Mouse (Mus musculus) adrenal gland, adult (tissue): ENCODE measurements around the gene Ahnak.
"Not testable (repeated sequence)": the region's sequence is repeated elsewhere in the genome, so short reads cannot be mapped to it uniquely, and the experiment has no call there.

Experiments
- DNase-seq, 2 experiments: peaks; one replicate each; pipeline ENCODE4 v3.0.0; 2022 to 2023; ENCODE audit warnings: low spot score in 1 of 2; ENCODE audit not compliant: inconsistent age in 2 of 2

The Ahnak gene

DNA sequence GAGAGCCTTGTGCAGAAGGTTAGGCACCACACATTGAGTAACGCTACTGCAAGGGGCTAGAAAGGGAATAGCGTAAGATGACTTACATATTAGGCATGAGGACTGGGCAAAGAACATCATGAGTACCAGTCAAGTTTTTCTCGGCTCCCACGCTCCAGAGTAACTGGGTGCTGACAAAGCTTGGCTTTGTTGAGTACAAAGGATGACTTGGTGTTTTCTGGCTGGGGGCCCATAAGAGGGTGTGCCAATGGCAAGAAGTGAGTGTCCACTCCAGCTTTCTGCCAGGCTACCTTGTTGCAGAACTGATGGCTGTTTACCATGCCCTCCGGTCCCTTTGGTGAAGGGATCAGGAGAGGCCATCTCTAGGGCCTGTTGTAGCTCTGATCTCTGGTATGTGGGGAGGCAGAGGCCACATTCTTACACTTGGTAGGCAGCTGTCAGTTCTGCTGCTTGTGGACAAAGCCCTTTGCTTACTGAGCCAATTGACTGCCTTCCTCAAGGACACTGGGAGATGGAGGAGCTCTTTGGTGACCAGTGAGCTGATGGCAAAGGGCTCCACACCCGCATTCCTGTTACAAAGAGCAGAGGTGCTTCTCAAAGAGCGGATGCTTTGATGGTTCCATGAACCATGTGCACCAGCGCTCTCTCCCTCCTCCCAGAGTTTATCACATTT is 72.3 kb downstream of the Ahnak start:
- peak; percentile 86 to 93 for DNase-seq

DNA sequence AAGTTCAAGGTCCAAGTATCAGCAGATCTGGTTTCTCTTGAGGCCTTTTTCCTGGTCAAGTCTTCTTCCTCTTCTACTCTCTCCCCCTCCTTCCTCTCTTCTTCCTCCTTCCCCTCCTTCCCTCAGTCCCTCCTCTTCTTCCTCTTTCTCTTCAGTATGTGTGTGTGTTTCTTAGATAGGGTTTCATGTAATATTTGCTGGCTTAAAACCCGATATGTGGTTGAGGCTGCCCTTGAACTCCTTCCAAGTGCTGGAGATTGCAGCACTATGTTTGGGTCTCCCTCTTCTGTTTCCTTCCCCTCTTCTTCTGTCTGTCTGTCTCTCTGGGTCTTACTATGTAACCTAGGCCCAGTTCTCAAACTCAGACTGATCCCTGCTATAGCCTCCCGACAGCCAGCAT is 73.7 kb downstream of the Ahnak start:
- DNase-seq: peak in 1 of 2 experiments; percentile 78

DNA sequence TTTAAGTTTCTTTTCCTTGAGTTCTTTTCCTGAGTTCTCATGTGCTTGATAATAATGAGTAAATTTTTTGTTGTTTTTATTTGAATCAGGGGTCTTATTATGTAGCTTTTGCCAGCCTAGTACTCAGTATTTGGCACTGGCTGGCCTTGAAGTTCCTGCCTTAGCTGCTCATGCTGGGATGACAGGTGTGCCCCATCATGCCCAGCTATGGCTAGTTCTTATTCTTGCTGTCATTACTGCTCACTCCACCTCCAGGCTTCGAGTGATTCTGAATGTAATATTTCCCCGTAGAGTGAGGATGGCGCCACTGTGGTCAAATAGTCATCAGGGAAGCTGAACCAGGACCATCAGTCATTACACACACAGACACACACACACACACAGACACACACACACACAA is 74.7 kb downstream of the Ahnak start:
- DNase-seq: no peak

DNA sequence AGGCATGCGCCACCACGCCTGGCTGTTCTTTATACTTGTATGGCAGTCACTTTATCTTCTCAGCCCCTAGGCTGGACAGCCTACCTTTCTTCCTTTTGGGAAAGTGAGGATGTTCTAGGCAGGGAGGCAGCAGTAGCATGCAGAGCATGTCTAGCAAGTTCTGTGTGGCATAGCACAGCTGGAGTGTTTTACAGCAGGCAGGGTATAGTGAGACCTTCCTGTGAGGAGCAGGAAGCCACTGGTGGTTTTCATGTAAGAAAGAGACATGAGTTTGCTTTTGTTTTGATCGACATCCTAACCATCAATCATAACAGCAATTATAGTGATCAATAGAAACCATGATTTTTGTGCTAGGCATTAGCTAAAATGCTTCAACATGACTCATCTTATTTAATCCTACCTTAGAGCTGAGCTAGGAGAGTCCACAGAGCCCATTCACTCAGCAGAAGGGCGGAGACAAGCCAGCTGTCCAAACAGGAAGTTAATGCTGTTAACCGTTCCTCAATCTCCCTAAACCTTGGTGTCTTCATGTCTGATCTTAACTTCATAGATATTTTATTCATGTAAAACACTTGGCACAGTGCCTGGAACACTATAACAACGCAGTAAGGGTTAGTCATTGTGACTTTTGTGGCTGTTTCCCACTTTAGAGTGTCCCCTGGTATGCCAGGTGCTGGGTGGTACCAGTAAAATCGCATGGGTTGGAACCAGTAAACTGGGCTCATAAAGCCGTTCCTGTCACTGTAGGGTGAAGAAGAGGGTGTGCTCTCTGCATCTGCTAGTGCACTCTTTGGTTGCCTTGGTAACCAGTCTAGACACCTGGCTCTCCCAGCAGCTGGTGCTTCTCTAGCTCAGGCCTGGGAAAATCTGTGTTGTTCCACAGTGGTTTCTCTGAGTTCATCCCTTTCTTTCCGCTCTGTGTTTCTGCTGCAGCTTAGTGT is 76.8 kb downstream of the Ahnak start:
- no peak for DNase-seq

DNA sequence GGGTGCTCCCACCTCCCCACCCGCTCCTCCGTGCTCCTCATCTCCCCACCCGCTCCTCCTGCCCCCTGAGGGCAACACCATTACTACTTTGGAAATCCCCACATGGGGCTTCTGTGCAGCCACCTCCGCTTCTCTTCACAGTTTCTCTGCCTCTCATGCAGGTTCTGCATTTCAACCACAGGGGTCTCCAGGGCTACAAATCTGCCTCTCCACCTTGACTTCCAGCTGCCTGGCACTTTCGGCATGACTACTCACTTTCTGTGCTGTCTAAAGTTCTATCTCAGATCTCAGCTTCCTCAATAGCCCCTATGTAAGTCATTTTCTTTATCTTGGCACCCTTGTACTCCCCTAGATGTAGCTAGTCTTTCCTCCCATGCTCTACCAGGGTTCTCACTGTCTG is 78.2 kb downstream of the Ahnak start:
- no peak for DNase-seq

DNA sequence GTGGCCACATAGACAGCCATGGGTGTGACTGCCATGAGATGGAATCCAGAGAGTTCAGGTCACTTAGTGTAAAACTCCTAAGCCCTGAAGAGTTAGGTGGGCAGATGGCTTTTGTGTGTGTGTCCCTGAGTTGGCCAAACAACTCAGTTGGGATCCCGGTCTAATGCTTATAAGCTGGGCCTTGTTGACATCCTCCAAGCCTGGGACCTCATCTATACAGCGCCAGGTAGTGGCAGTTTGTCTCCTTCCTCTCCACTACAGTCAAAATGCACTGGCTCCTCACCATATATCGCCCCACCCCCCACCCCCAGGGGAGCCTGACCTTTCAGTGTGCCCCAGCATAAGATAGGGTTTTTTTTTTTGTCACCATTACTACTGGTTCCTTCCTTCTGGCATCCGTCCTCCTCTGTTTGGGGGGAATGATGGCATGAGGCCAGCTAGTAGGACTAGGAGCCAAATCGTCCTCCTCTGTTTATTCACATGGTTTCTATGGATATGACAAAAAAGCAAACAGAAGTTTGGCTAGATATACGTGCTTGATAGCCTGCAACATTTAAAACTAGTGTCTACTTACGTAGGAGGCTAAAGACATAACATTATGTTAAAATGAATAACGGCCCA is 80.7 kb downstream of the Ahnak start:
- DNase-seq: peak in 1 of 2 experiments; percentile 48

DNA sequence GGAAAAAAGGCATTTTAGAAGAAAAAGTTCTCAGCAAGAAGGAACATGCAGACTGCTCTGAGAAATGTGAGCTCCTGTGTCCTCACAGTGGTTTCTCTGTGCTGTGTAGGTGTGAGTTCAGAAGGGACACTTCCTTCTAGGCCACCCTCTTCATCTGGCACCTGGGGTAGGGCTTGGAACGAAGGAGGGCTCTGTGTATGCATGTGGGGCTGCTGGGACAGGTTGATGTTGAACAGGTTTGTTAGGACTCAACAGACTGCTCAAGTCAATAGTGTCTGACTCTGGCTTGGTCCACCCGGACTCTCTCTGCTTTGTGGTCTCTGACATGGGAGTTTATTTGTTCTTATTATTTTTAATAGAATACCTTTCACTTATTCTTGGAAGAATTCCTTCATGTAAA is 81.2 kb downstream of the Ahnak start:
- no peak for DNase-seq

DNA sequence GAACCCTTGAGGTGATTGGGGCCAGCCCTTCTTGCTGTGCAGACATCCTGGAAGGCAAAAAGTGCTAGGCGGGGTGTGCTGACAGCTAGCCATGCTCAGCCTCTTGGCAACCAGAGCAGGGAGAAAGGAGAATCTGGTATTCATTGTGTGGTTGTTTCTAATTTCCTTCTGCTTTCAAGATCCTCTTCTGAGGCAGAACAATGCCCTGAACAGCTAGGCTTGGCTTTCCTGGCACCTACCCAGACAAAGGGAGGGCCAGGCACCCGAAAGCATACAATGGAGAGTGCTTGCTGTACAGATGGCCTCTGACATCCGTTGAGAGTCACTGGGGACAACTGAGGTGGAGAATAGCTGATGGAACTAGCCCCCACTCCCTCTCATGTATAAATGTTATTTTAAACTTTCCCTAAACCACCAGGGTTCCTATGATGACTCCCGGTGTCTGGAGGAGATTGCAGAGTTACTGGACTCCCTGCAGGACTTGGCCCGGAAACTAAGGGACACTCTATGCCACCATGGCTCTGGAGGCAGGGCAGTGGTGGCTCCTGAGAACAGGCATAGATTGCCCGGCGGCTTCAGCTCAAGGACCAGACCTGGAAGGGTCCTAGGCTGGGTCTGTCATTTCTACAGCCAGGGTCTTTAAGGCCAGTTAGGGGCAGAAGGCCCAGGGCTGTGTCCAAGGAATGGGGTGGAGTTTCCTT is 82.5 kb downstream of the Ahnak start:
- DNase-seq: peak; percentile 53 to 72

DNA sequence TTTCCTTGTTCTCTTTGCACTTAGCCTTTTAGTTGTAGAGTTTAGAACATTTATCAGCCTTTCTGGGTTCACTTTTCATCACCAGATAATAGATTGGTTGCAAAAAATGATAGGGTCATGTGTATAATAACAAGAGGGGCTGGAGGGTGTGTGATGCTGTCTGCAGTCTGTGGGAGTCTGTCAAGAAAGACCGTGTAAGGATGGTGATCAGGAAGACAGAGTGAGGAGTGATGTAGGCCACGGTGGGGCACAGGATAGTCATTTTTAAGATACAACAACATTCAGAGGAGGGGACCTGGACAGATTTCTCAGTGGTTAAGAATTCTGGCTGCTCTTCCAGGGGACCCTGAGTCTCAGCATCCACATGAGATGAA is 83.1 kb downstream of the Ahnak start:
- no peak for DNase-seq

DNA sequence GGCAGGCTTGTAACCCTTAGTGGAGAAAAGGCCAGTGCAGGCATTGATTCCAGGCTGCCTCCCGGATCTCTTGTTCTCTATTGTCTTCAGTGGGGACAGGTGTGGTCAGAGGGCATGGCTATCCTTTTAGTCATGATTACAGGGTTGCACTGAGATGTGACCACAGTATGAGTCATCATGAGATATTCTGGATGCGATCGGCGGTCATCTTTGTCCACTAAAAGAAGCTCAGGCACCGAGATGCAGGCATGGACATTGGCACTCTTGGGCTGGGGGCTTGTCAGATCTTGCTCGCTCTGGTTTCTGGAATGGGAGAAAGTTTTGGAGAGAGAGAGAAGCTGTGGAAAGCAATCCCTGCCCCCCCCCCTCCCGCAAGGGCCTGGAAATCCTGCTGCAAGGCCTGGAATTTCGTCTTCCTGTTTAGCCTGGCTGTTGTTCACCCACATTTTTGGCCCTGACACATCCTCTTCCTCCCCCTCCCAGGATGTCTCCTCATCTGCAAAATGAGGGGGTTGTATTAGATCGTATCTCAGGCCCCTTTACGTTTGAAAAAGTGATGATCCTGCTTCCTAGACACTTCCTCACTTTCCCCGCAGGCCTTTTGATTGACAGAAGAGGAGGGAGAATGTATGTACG is 84.8 kb downstream of the Ahnak start:
- DNase-seq: peak; percentile 38 to 59

DNA sequence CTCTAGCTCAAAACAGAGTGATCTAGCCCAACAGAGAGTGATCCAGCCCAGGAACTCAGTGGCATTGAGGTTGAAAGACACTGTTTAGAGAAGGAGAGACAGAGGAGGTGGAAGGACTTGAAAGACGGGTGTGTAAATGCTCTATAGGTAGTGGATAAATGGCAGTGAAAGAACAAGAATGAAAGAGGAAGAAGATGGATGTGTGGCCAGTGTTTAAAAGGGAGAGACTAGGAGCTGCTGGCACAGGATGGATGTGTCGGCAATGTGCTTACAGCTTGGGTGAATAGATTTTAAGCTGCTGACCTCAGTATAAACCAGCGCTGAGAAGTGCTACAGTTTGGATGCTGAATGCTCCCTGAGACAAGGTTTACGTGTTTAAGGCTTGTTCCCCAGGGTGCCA is 85.3 kb downstream of the Ahnak start:
- no peak for DNase-seq

DNA sequence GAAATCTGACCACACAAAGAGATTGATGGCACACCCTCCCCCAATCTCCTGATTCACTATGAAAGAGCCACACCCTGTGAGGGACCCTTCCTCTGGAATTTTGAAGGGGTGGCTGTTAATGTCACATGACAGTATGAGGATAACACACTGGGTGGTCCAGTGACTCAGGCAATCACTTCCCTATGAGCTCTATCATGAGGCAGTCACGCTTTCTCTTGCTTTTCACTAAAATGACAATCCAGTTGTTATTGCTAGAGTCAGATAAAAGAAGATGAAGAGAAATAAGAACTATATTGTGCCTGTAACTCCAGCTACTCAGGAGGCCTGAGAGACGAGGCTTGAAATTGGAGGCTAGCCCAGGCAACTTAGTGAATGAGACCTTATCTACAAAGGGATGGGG is 86.5 kb downstream of the Ahnak start:
- DNase-seq: no peak

DNA sequence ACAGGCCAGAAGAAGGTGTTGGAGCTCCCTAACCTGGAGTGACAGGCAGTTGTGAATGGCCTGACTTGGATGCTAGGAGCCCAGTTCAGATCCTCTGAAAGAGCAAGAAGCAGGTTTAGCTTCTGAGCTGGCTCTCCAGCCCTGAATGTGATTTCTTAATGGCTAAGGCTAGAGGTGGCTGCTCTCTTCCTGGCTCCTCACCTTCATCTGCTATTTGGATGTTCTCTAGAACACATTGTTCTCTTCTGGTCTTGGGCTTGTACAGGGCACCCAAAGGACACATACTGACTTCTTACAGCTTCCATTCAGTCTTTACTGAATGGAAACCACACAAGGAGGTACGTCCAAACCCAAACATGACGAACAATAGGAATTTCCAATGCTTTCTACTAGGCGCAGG is 87.0 kb downstream of the Ahnak start:
- no peak for DNase-seq

DNA sequence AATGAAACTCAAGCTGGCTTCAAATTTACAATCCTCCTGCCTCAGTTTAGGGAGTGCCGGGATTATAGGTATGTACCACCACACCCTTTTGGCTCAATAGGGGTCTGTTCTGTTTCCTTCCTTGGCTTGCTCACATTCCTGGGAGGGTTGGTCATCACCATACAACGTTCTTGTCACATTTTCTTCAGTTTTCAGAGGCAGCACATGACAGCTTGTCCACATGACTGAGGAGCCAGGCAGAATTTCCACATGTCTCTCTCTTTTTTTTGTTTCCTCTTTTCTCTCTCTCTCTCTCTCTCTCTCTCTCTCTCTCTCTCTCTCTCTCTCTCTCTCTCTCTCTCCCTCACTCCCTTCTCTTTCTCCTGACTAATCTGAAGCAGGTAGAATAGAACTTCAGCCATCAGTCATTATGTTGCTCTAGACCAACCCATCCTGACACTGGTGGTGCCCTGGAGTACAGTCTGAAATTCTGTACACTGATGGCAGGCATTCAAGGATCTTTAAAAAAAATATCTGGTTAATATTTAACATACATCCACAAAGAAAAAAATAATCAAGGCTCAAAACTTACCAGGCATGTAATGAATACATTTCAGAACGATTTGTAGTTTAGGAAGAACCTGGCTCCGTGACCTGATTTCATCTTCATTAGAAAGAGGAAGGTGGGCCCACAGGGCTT is 88.0 kb downstream of the Ahnak start:
- DNase-seq: no peak

DNA sequence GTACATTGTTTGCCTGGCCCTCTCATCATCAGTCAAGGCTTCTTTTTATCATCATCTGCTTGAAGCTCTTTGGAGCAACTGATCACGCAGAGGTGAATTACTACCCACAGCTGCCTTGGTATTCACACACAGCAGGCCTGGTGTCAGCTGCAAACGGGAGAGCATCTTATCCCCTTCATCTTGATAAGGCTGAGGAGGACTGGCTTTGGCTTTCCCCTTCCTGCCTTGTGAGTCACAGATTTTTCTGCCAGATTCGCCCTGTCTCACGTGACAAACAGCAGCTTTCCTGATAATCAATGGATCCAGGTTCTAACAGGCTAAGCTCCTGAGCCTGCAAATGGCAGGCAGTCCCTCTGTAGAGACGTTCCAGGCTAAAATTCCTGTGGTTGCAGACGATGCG is 90.8 kb downstream of the Ahnak start:
- peak in 1 of 2 experiments; percentile 70 for DNase-seq

DNA sequence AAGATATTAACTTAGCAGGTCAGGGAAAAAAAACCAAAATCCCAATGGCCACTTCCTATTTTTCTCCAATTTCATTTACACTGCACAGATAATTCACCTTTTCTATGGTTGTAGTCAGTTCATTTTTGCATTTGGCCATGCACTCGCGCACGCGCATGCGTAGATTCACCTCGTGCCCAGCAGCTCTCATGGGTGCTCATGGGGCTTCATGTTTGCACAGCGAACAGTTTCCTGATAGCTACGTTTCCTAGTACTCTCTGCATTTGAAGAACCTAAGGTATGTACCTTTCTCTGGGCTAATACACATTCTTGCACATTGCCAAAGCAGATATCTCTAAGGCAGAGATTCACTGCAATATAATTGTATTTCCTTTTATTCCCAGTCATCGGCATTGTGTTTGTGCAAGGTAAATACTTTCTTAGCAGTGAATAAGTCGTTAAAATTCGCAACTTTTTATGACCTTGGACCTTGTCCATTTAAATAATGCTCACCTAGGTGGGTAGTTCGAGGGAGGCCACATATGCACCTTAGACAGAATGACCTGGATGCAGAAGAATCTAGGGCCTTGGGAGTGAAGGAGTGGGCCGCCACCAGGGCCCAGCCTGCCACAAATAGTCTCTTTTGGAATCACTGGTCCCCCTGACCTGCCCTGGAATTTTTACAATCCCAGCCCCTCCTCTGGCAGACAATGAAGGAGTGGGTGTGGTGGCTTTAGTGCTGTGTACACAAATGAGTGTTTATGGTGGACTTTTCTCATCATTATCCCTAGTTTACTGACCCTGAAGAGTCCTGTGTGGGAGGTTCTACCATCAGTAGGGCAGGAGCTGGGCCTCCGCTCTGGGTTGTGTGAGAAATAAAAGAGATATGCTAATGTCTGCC is 92.5 kb downstream of the Ahnak start:
- no peak for DNase-seq

DNA sequence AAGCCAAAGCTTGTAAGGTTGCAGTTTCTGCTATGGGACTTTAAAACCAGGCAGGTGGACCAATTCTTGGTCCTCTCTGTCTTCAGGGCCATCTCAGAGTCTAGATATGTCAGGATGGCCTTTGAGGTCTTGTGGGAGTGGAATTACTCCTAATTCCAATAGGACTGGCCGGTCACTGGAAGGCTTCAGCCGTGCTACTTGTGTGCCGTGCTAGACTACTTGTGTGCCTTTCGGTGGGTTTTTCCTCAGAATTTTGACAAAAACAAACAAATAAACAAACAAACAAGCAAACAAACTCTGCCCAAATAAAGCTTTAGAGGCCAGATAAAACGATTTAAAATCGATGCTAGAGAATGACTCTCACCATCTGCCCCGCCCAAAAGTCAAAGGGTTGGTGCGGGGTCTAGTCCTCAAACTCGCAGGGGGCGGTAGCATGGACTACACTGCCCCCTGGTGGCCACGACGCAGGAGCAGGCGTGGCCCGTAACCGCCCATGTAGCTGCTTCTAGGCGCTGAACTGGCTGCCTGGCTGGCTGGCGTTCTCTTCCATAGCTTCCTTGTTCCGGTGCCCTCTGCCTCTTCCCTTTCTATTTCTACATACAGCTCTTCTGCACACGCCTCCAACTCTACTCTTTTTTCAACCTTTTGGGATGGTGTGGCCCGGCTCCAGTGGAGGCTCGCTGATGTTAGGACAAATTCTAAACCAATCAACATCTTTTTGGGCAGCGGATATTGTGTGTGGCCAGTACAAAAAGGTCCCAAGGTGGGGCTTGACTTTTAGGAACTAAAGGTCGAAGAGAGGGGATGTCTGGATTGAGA is 93.3 kb downstream of the Ahnak start:
- DNase-seq: peak; percentile 87 to 94

DNA sequence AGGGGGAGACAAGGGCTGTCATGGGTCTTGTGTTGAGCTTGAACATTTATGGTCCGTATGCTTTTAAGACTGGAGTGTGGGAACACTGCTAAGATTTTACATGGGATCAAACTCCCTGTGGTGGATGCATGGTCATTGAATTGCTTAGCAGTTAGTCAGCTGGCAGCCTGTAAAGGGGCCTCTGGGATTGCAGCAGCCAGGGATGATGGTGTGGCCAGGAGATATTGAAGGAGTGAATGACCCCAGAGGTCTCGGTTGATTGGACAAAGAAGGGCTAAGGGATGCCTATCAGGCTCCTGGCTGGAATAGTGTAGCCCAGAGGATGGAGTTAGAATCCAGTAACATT is 93.9 kb downstream of the Ahnak start:
- DNase-seq: no peak

DNA sequence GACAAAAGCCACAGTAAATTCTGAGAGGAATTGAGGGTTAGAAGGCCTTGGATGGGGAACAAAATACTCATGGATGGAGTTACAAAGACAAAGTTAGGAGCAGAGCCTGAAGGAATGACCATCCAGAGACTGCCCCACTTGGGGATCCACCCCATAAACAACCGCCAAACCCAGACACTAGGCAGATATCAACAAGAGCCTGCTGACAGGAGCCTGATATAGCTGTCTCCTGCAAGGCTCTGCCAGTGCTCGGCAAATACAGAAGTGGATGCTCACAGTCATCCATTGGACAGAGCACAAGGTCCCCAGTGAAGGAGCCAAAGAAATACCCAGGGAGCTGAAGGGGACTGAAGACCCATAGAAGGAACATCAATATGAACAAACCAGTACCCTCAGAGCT is 94.8 kb downstream of the Ahnak start:
- not testable (repeated sequence) for DNase-seq
